In the genomic region with DNA sequence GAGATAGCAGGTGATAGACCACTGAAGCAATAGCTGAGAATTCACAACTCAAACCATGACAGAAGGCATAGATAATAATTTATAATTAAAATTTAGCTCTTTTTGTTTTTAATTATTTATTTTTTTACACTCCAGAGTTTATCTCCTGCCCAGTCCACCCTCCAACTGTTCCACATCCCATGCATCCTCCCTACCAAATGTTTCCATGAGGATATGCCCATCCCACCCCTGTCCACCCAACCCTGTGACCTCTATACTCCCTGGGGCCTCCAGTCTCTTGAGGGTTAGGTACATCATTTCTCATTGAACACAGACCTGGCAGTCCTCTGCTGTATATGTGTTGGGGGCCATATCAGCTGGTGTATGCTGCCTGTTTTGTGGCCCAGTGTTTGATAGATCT, we compare ENCODE assay signal across 24 mouse cellular contexts. TPM values are rescaled to one million over a fixed set of nuclear protein-coding genes. Genes with fewer than 3 reads are reported as not detected.
DNase-seq lines count a peak whose midpoint lies in the region; ATAC-seq and TF ChIP-seq lines count a peak whose summit lies in the region.
"Not testable (repeated sequence)": the region's sequence is repeated elsewhere in the genome, so short reads cannot be mapped to it uniquely, and the experiment has no call there.
"Had no signal": no experiment of that assay in that cellular context is flagged by ENCODE, and none has a peak within 500 bp of the region (broad histone marks: within the 10 kb centered on the region; RNA-seq: fewer than 3 reads in every experiment).

No protein-coding gene starts in this region.

- not testable (repeated sequence) for TF ChIP-seq POLR2A in limb, embryonic 14.5 days (IDR thresholded peaks at IDR 0.05; ENCODE audit: borderline replicate concordance, extremely low read depth, insufficient read depth, insufficient read length)

- not testable (repeated sequence) for H3K4me2 ChIP-seq in embryonic facial prominence, embryonic 11.5 days (ENCODE audit: low read depth, low read length); forebrain, embryonic 13.5 days; hindbrain, embryonic 11.5 days (replicated peaks; ENCODE audit: low read depth, low read length); hindbrain, embryonic 16.5 days (ENCODE audit: low read length); kidney, embryonic 14.5 days (replicated peaks; ENCODE audit: low read depth, low read length); limb, embryonic 14.5 days (replicated peaks; ENCODE audit: low read depth, low read length, severe bottlenecking); midbrain, embryonic 12.5 days (replicated peaks); midbrain, postnatal 0 days (ENCODE audit: low read depth, low read length, poor library complexity, severe bottlenecking)

- H3K4me1 ChIP-seq in embryonic facial prominence, embryonic 11.5 days (ENCODE audit: control insufficient read depth, insufficient read depth, low read length); forebrain, embryonic 13.5 days; hindbrain, embryonic 11.5 days (replicated peaks; ENCODE audit: control insufficient read depth, insufficient read depth, low read length); hindbrain, embryonic 16.5 days (ENCODE audit: control insufficient read depth, insufficient read depth, low read depth, low read length); kidney, embryonic 14.5 days (ENCODE audit: control insufficient read depth, insufficient read depth, low read length); limb, embryonic 14.5 days (ENCODE audit: control insufficient read depth, insufficient read depth, low read length); midbrain, embryonic 12.5 days; midbrain, postnatal 0 days (ENCODE audit: insufficient read depth, low read length): not testable (repeated sequence)

- H3K27ac ChIP-seq in embryonic facial prominence, embryonic 11.5 days (replicated peaks; ENCODE audit: low read depth, low read length); forebrain, embryonic 13.5 days; hindbrain, embryonic 11.5 days (ENCODE audit: low read depth, low read length); hindbrain, embryonic 16.5 days (ENCODE audit: low read depth, low read length); kidney, embryonic 14.5 days (ENCODE audit: low read depth, low read length); limb, embryonic 14.5 days (replicated peaks; ENCODE audit: low read depth, low read length); midbrain, embryonic 12.5 days (replicated peaks); midbrain, postnatal 0 days (ENCODE audit: low read depth, low read length): not testable (repeated sequence)

- not testable (repeated sequence) for H3K9me3 ChIP-seq in embryonic facial prominence, embryonic 11.5 days (replicated peaks; ENCODE audit: control insufficient read depth, low read length); forebrain, embryonic 13.5 days (replicated peaks); hindbrain, embryonic 11.5 days (ENCODE audit: control insufficient read depth, low read length); hindbrain, embryonic 16.5 days (ENCODE audit: control insufficient read depth, low read length); kidney, embryonic 14.5 days (ENCODE audit: control insufficient read depth, low read length); limb, embryonic 14.5 days (ENCODE audit: control insufficient read depth, low read length); midbrain, embryonic 12.5 days; midbrain, postnatal 0 days (ENCODE audit: low read length)

- not testable (repeated sequence) for H3K4me3 ChIP-seq in embryonic facial prominence, embryonic 11.5 days (ENCODE audit: low read depth, low read length); forebrain, embryonic 13.5 days; hindbrain, embryonic 11.5 days (ENCODE audit: low read depth, low read length); hindbrain, embryonic 16.5 days (ENCODE audit: low read length); kidney, embryonic 14.5 days (ENCODE audit: low read length); limb, embryonic 14.5 days (replicated peaks; ENCODE audit: low read length); midbrain, embryonic 12.5 days; midbrain, postnatal 0 days (ENCODE audit: low read depth, low read length)

- not testable (repeated sequence) for H3K36me3 ChIP-seq in embryonic facial prominence, embryonic 11.5 days (replicated peaks; ENCODE audit: control insufficient read depth, insufficient read depth, low read depth, low read length); forebrain, embryonic 13.5 days (ENCODE audit: poor library complexity, severe bottlenecking); hindbrain, embryonic 11.5 days (ENCODE audit: control insufficient read depth, insufficient read depth, low read length); hindbrain, embryonic 16.5 days (ENCODE audit: control insufficient read depth, insufficient read depth, low read length); kidney, embryonic 14.5 days (ENCODE audit: control insufficient read depth, insufficient read depth, low read length); limb, embryonic 14.5 days (ENCODE audit: control insufficient read depth, insufficient read depth, low read length); midbrain, embryonic 12.5 days; midbrain, postnatal 0 days (ENCODE audit: insufficient read depth, low read length)

- not testable (repeated sequence) for H3K27me3 ChIP-seq in embryonic facial prominence, embryonic 11.5 days (ENCODE audit: control insufficient read depth, insufficient read depth, low read length); forebrain, embryonic 13.5 days; hindbrain, embryonic 11.5 days (ENCODE audit: control insufficient read depth, insufficient read depth, low read length); hindbrain, embryonic 16.5 days (replicated peaks; ENCODE audit: control insufficient read depth, insufficient read depth, low read length); kidney, embryonic 14.5 days (ENCODE audit: control insufficient read depth, insufficient read depth, low read length); limb, embryonic 14.5 days (ENCODE audit: control insufficient read depth, insufficient read depth, low read length); midbrain, embryonic 12.5 days; midbrain, postnatal 0 days (ENCODE audit: insufficient read depth, low read length)

- not testable (repeated sequence) for DNase-seq in embryonic facial prominence, embryonic 11.5 days (ENCODE audit: low spot score); hindbrain, embryonic 11.5 days (ENCODE audit: low spot score); limb, embryonic 14.5 days (ENCODE audit: low spot score); midbrain, postnatal 0 days (ENCODE audit: low spot score)

- not testable (repeated sequence) for H3K9ac ChIP-seq in embryonic facial prominence, embryonic 11.5 days (replicated peaks; ENCODE audit: low read length); forebrain, embryonic 13.5 days; hindbrain, embryonic 11.5 days (ENCODE audit: low read depth, low read length); hindbrain, embryonic 16.5 days (ENCODE audit: low read depth, low read length); kidney, embryonic 14.5 days (ENCODE audit: low read depth, low read length); limb, embryonic 14.5 days (ENCODE audit: low read depth, low read length, severe bottlenecking); midbrain, embryonic 12.5 days (replicated peaks); midbrain, postnatal 0 days (replicated peaks; ENCODE audit: low read length, poor library complexity, severe bottlenecking)

- peak; percentile 81 for ATAC-seq in embryonic facial prominence, embryonic 11.5 days (replicated peaks; ENCODE audit: insufficient number of reproducible peaks, low FRiP score, low TSS enrichment, low read depth)
- ATAC-seq in forebrain, embryonic 13.5 days: 0 out of 2 replicates have a peak, but pooled peaks have one; percentile 37
- peak; percentile 58 for ATAC-seq in hindbrain, embryonic 11.5 days (ENCODE audit: low FRiP score)
- ATAC-seq in hindbrain, embryonic 16.5 days: peak; percentile 53; the same call in 1 of the 2 replicates
- ATAC-seq in kidney, embryonic 14.5 days (ENCODE audit: low FRiP score, low TSS enrichment): peak; percentile 70
- peak; percentile 19; the same call in 1 of the 2 replicates for ATAC-seq in limb, embryonic 14.5 days (ENCODE audit: low FRiP score, low read depth)
- 0 out of 2 replicates have a peak, but pooled peaks have one; percentile 48 for ATAC-seq in midbrain, embryonic 12.5 days (ENCODE audit: low FRiP score, low read depth)
- peak; percentile 43; the same call in 1 of the 2 replicates for ATAC-seq in midbrain, postnatal 0 days (ENCODE audit: low FRiP score)

- not testable (repeated sequence) for TF ChIP-seq CTCF in midbrain, postnatal 0 days (IDR thresholded peaks at IDR 0.05)

RNA-seq across cellular contexts. Expression of gene Sprr2a2, which starts 8.0 kb away (rescaled TPM):
- polyA plus RNA-seq in embryonic facial prominence, embryonic 11.5 days (2014; fragmentation: Nextera tagmentation; extraction: Ambion mirVana): not detected in 2 replicates
- polyA plus RNA-seq in forebrain, embryonic 13.5 days (2015; fragmentation: Nextera tagmentation; extraction: Ambion mirVana): not detected in 2 replicates
- 0.40 and 0.50 TPM in 2 replicates for polyA plus RNA-seq in hindbrain, embryonic 11.5 days (2014; fragmentation: Nextera tagmentation; extraction: Ambion mirVana)
- 0.23 TPM in 1 of 2 replicates, not detected in the other for polyA plus RNA-seq in hindbrain, embryonic 16.5 days (2015; fragmentation: Nextera tagmentation; extraction: Ambion mirVana)
- 0.47 TPM in 1 of 2 replicates, not detected in the other for polyA plus RNA-seq in kidney, embryonic 14.5 days (2014; fragmentation: Nextera tagmentation; extraction: Ambion mirVana)
- polyA plus RNA-seq in limb, embryonic 14.5 days (2012; rRNA removed): 10.2 and 21.5 TPM in 2 replicates
- 9.4 and 9.7 TPM in 2 replicates for polyA plus RNA-seq in limb, embryonic 14.5 days (2014; fragmentation: Nextera tagmentation; extraction: Ambion mirVana)
- not detected in 2 replicates for polyA plus RNA-seq in midbrain, embryonic 12.5 days (2016; fragmentation: Nextera tagmentation; extraction: Ambion mirVana)
- 0.55 TPM in 1 of 2 replicates, not detected in the other for total RNA-seq in midbrain, postnatal 0 days (2014; rRNA removed)
- polyA plus RNA-seq in midbrain, postnatal 0 days (2015; fragmentation: Nextera tagmentation; extraction: Ambion mirVana): not detected in 2 replicates
- total RNA-seq: adrenal gland, adult 2 months; adrenal gland, postnatal 36 days; CH12.LX; common myeloid progenitor, adult 5-6 weeks; forebrain, postnatal 0 days; gastrocnemius, adult 8-10 months; layer of hippocampus, postnatal 36 days; left cerebral cortex, postnatal 4 days; liver, adult 2 months; monocyte, adult 5-6 weeks; neutrophil, adult 5-6 weeks had no signal
- polyA plus RNA-seq: activated CD4-positive, CD25-positive, alpha-beta regulatory T cell, adult 4 months; forebrain, postnatal 0 days had no signal

RNA-seq across cellular contexts. Expression of gene Sprr2a1, which starts 8.1 kb away (rescaled TPM):
- not detected in 2 replicates for polyA plus RNA-seq in embryonic facial prominence, embryonic 11.5 days (2014; fragmentation: Nextera tagmentation; extraction: Ambion mirVana)
- polyA plus RNA-seq in forebrain, embryonic 13.5 days (2015; fragmentation: Nextera tagmentation; extraction: Ambion mirVana): not detected in 2 replicates
- not detected in 2 replicates for polyA plus RNA-seq in hindbrain, embryonic 11.5 days (2014; fragmentation: Nextera tagmentation; extraction: Ambion mirVana)
- polyA plus RNA-seq in hindbrain, embryonic 16.5 days (2015; fragmentation: Nextera tagmentation; extraction: Ambion mirVana): not detected in 2 replicates
- polyA plus RNA-seq in kidney, embryonic 14.5 days (2014; fragmentation: Nextera tagmentation; extraction: Ambion mirVana): not detected in 2 replicates
- polyA plus RNA-seq in limb, embryonic 14.5 days (2012; rRNA removed): 0.19 and 0.29 TPM in 2 replicates
- 0.26 and 0.45 TPM in 2 replicates for polyA plus RNA-seq in limb, embryonic 14.5 days (2014; fragmentation: Nextera tagmentation; extraction: Ambion mirVana)
- polyA plus RNA-seq in midbrain, embryonic 12.5 days (2016; fragmentation: Nextera tagmentation; extraction: Ambion mirVana): not detected in 2 replicates
- not detected in 2 replicates for total RNA-seq in midbrain, postnatal 0 days (2014; rRNA removed)
- not detected in 2 replicates for polyA plus RNA-seq in midbrain, postnatal 0 days (2015; fragmentation: Nextera tagmentation; extraction: Ambion mirVana)
- total RNA-seq: adrenal gland, adult 2 months; adrenal gland, postnatal 36 days; CH12.LX; common myeloid progenitor, adult 5-6 weeks; ES-E14; forebrain, postnatal 0 days; gastrocnemius, adult 8-10 months; gastrocnemius, postnatal 4 days; heart, adult 2 months; heart, postnatal 25 days; layer of hippocampus, postnatal 36 days; left cerebral cortex, postnatal 4 days; liver, adult 2 months; monocyte, adult 5-6 weeks; neutrophil, adult 5-6 weeks had no signal
- polyA plus RNA-seq: activated CD4-positive, CD25-positive, alpha-beta regulatory T cell, adult 4 months; adrenal gland, adult 2 months; forebrain, postnatal 0 days; heart, adult 2 months; liver, adult 2 months had no signal

Comparison
In these comparisons a context has a peak if more than half of its experiments do, and no peak if none do; other contexts are left out.
1. ATAC-seq: peak in every context shown above with its lines; median percentile 81 in embryonic facial prominence, embryonic 11.5 days; 70 in kidney, embryonic 14.5 days; 58 in hindbrain, embryonic 11.5 days; 53 in hindbrain, embryonic 16.5 days; 48 in midbrain, embryonic 12.5 days; 43 in midbrain, postnatal 0 days; 37 in forebrain, embryonic 13.5 days; 19 in limb, embryonic 14.5 days.